Mouse (Mus musculus) limb, embryonic 12.5 days (tissue): ENCODE data around the gene Acvr1b. TPM values are rescaled to one million over a fixed set of nuclear protein-coding genes. Genes with fewer than 3 reads are reported as not detected.

Source experiments
- ATAC-seq: fragments of 200-750 bp; cut with Nextera tagmentation; 2 replicates; pipeline ENCODE4 v1.8.0; 2017; ENCODE audit warnings: low read depth, moderate TSS enrichment; ENCODE audit not compliant: insufficient number of reproducible peaks, insufficient read depth, low FRiP score, low TSS enrichment
- H3K27ac ChIP-seq: fragments of 300-500 bp; sonication (generic); 2 replicates; pipeline ENCODE4 v1.5.1; 2016; ENCODE audit warnings: mild to moderate bottlenecking, moderate library complexity
- H3K27me3 ChIP-seq: fragments of 300-500 bp; sonication (generic); 2 replicates; pipeline ENCODE4 v1.6.1; 2016; ENCODE audit warnings: mild to moderate bottlenecking, moderate library complexity
- H3K36me3 ChIP-seq: fragments of 300-500 bp; sonication (generic); 2 replicates; pipeline ENCODE4 v1.6.1; 2016; ENCODE audit warnings: mild to moderate bottlenecking, moderate library complexity
- H3K4me1 ChIP-seq: fragments of 300-500 bp; sonication (generic); replicated peaks from 2 replicates; pipeline ENCODE4 v1.6.1; 2016
- H3K4me2 ChIP-seq: fragments of 300-500 bp; sonication (generic); 2 replicates; pipeline ENCODE4 v1.6.1; 2016; ENCODE audit warnings: mild to moderate bottlenecking, moderate library complexity
- H3K4me3 ChIP-seq: fragments of 300-500 bp; sonication (generic); replicated peaks from 2 replicates; pipeline ENCODE4 v1.5.1; 2016; ENCODE audit warnings: mild to moderate bottlenecking
- H3K9ac ChIP-seq: fragments of 300-500 bp; sonication (generic); replicated peaks from 2 replicates; pipeline ENCODE4 v1.6.1; 2016; ENCODE audit warnings: mild to moderate bottlenecking, moderate library complexity
- H3K9me3 ChIP-seq: fragments of 300-500 bp; sonication (generic); 2 replicates; pipeline ENCODE4 v1.6.1; 2016; ENCODE audit warnings: mild to moderate bottlenecking, moderate library complexity
- WGBS: fragments of 180-500 bp; shearing (Covaris S2); methylation state at CpG from one replicate; pipeline ENCODE4 v1.1.7; 2016; 5-methylcytosine and 5-hydroxymethylcytosine counted together
- polyA plus RNA-seq: library from polyadenylated mRNA; unstranded; fragments of >200 nt; fragmentation: Nextera tagmentation; extraction: Ambion mirVana; gene quantifications from 2 replicates; pipeline ENCODE4 v1.2.1, GENCODE M21; 2016

Acvr1b gene
- polyA plus RNA-seq, 1 experiment from 2014 or later: 8.2 TPM

GRCm38 (mm10) chr15:101221298-101222104, 47.6 kb downstream of the Acvr1b start:
- H3K4me2 ChIP-seq: peak overlapping the region; percentile 79
- no peaks in the 10 kb centered on the region for H3K9me3 ChIP-seq
- H3K27me3 ChIP-seq: peaks cover 8% of the 10 kb centered on the region
- peak overlapping the region; percentile 88 for H3K27ac ChIP-seq
- peak overlapping the region; percentile 23; the same call in 1 of the 2 replicates for H3K9ac ChIP-seq
- peak overlapping the region; percentile 23 for H3K4me3 ChIP-seq
- peaks cover 52% of the 10 kb centered on the region for H3K4me1 ChIP-seq
- peak; percentile 63 for ATAC-seq
- 2% methylated on average over 14 of the region's 14 CpGs for WGBS
- H3K36me3 ChIP-seq: no peaks in the 10 kb centered on the region

GRCm38 (mm10) chr15:101222897-101223482, 49.1 kb downstream of the Acvr1b start:
- Histone ChIP-seq H3K4me1 (peaks cover 65% of the 10 kb centered on the region), H3K4me3 (peak overlapping the region; percentile 87), H3K36me3 (no peaks in the 10 kb centered on the region), H3K9me3 (no peaks in the 10 kb centered on the region), H3K9ac (no peak overlapping the region), H3K27me3 (peaks cover 8% of the 10 kb centered on the region), H3K4me2 (peak overlapping the region; percentile 79), H3K27ac (no peak overlapping the region)
- WGBS: 44% methylated on average over 13 of the region's 13 CpGs
- ATAC-seq: no peak

DNA sequence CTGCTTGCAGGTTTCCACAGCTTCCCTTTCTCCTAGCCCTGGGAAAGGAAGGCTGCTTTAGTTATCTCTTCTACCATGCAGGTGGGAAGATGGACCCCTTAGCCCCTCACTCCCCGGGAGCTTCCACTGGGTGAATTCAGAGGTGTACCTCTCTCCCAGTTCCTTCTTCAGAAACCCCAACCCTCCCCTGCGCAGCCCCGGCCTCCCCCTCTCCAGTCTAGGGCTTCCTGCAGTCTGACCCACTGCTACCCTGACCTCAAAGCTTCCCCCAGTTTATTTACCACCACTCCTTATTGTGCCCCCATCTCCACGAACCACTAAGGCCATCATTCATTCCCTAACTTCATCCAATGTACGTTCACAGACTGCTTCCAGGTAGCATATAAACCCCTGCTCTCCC, 49.7 kb downstream of the Acvr1b start:
- ATAC-seq: no peak

GRCm38 (mm10) chr15:101224006-101224906, 50.4 kb downstream of the Acvr1b start, which contains the start of gene Grasp:
TSS of gene Grasp (plus strand) at chr15:101224188.
- ATAC-seq: peak; percentile 63
- no peaks in the 10 kb centered on the region for H3K9me3 ChIP-seq
- peak within 1 kb of the TSS; percentile 79 for H3K4me2 ChIP-seq
- H3K36me3 ChIP-seq: peaks cover 9% of the 10 kb centered on the region
- H3K27ac ChIP-seq: peak within 1 kb of the TSS; percentile 90
- under 1% methylated on average over 77 of the region's 77 CpGs for WGBS
- peaks cover 8% of the 10 kb centered on the region for H3K27me3 ChIP-seq
- peaks cover 76% of the 10 kb centered on the region for H3K4me1 ChIP-seq
- H3K4me3 ChIP-seq: peak within 1 kb of the TSS; percentile 87
- H3K9ac ChIP-seq: peak within 1 kb of the TSS; percentile 91

More for the DNA sequence above, 49.7 kb downstream of the Acvr1b start:
- H3K27ac ChIP-seq: peak overlapping the region; percentile 90; the same call in 1 of the 2 replicates
- H3K27me3 ChIP-seq: peaks cover 8% of the 10 kb centered on the region
- peak overlapping the region; percentile 79 for H3K4me2 ChIP-seq
- H3K9ac ChIP-seq: peak overlapping the region; percentile 91
- H3K9me3 ChIP-seq: no peaks in the 10 kb centered on the region
- WGBS: 7% methylated on average over 5 of the region's 5 CpGs
- peaks cover 71% of the 10 kb centered on the region for H3K4me1 ChIP-seq
- peaks cover 3% of the 10 kb centered on the region; the same call in 1 of the 2 replicates for H3K36me3 ChIP-seq
- H3K4me3 ChIP-seq: peak overlapping the region; percentile 87

- Histone ChIP-seq H3K9ac (peak overlapping the region; percentile 91), H3K4me3 (peak overlapping the region; percentile 87), H3K27ac (peak overlapping the region; percentile 90), H3K9me3 (no peaks in the 10 kb centered on the region), H3K4me2 (peak overlapping the region; percentile 79), H3K36me3 (peaks cover 16% of the 10 kb centered on the region), H3K4me1 (peaks cover 76% of the 10 kb centered on the region), H3K27me3 (peaks cover 8% of the 10 kb centered on the region)
- WGBS: 4% methylated on average over 14 of the region's 14 CpGs
- no peak for ATAC-seq
Measured at GRCm38 (mm10) chr15:101224977-101225376, 51.1 kb downstream of the Acvr1b start.

GRCm38 (mm10) chr15:101227971-101228370, 54.1 kb downstream of the Acvr1b start:
- 9% methylated on average over 7 of the region's 7 CpGs for WGBS

DNA sequence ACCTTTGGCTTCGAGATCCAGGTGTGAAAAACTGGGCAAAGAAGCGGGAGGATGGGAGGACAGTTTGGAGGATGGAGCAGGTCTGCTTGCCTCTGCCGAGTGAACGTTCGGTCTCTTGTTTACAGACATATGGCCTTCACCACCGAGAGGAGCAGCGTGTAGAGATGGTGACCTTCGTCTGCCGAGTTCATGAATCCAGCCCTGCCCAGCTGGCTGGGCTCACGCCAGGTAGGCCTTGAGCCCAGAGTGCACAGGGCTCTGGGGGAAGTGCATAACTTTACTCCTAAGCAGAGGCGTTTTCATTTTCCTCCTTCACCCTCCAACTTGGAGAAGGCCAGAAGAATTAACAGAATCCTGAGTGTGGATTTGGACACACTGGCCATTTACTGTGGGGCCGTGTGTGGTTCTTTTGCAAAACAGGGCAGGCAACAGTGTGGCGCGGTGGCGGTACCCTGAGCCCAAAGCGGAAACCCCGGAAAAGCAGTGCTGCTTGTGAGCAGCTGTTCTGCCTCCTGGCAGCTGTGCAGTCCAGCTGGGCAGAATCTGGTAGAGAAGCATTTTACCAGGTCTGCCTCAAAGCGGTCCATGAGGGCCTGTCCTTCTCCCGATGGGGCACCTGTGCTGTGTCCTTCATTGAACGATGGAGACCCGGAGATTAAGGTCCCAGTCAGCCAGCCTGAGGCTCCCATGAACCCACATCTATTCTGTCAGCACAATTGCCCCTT, 55.2 kb downstream of the Acvr1b start:
- 81% methylated on average over 21 of the region's 21 CpGs for WGBS
- Histone ChIP-seq H3K4me2 (no peak overlapping the region), H3K27me3 (peaks cover 11% of the 10 kb centered on the region; the same call in 1 of the 2 replicates), H3K4me1 (peaks cover 59% of the 10 kb centered on the region), H3K9ac (no peak overlapping the region), H3K36me3 (peaks cover 50% of the 10 kb centered on the region), H3K4me3 (no peak overlapping the region), H3K9me3 (no peaks in the 10 kb centered on the region), H3K27ac (peak overlapping the region; percentile 95)
- no peak for ATAC-seq

More at GRCm38 (mm10) chr15:101227971-101228370, 54.1 kb downstream of the Acvr1b start:
- H3K9me3 ChIP-seq: no peaks in the 10 kb centered on the region
- H3K4me2 ChIP-seq: peak overlapping the region; percentile 41
- H3K27ac ChIP-seq: peak overlapping the region; percentile 95
- peaks cover 46% of the 10 kb centered on the region for H3K36me3 ChIP-seq
- peak overlapping the region; percentile 11; the same call in 1 of the 2 replicates for H3K4me3 ChIP-seq
- peaks cover 60% of the 10 kb centered on the region for H3K4me1 ChIP-seq
- ATAC-seq: peak; percentile 68
- H3K9ac ChIP-seq: no peak overlapping the region
- peaks cover 16% of the 10 kb centered on the region for H3K27me3 ChIP-seq

DNA sequence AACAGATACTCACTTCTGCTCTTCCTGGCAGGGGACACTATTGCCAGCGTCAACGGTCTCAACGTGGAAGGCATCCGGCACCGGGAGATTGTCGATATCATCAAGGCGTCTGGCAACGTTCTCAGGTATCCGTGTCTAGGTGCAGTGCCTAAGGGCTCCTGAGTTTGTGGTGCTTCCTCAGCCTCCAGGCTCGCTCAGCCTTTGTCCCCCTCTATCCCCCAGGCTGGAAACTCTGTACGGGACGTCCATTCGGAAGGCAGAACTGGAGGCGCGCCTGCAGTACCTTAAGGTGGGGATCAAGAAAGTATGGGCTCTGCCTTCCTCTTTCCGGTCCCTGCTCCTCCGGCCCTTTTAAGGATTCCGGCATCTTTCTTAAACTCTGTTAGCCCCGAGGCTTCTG, 56.6 kb downstream of the Acvr1b start:
- 94% methylated on average over 19 of the region's 19 CpGs for WGBS
- peaks cover 50% of the 10 kb centered on the region for H3K36me3 ChIP-seq
- no peak overlapping the region for H3K4me2 ChIP-seq
- no peak overlapping the region for H3K4me3 ChIP-seq
- no peak overlapping the region for H3K9ac ChIP-seq
- peaks cover 11% of the 10 kb centered on the region; the same call in 1 of the 2 replicates for H3K27me3 ChIP-seq
- no peak for ATAC-seq
- H3K27ac ChIP-seq: no peak overlapping the region
- H3K4me1 ChIP-seq: peaks cover 59% of the 10 kb centered on the region
- no peaks in the 10 kb centered on the region for H3K9me3 ChIP-seq

- Histone ChIP-seq H3K4me2 (peak overlapping the region; percentile 21; the same call in 1 of the 2 replicates), H3K27ac (0 out of 2 replicates have a peak overlapping the region, but pooled peaks have one; percentile 20), H3K4me1 (peaks cover 60% of the 10 kb centered on the region), H3K4me3 (no peak overlapping the region), H3K36me3 (peaks cover 50% of the 10 kb centered on the region), H3K9me3 (no peaks in the 10 kb centered on the region), H3K27me3 (peaks cover 11% of the 10 kb centered on the region; the same call in 1 of the 2 replicates), H3K9ac (peak overlapping the region; percentile 38; the same call in 1 of the 2 replicates)
- WGBS: 77% methylated on average over 23 of the region's 23 CpGs
- ATAC-seq: no peak
Measured at GRCm38 (mm10) chr15:101230995-101231647, 57.3 kb downstream of the Acvr1b start.
